In the genomic region with DNA sequence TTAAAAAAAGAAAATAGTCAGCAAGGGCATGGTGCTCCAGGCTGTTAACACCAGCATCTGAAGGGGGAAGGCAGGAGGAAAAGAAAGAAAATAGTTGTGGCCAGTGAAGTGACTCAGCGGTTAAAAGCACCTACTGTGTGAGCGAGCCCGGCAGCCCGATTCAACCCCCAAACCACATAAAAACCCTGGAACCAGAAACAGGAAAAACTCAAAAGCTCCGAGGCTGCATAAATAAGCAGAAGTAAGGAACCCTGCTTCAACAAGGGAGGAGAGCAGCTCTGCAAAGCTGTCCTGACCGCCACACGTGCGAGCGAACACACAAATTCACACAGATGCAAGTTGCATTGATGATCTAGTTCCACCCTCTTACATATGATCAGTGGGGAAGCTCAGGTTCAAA, we compare ENCODE assay signal across 1 mouse cellular context.
TF ChIP-seq lines count a peak whose summit lies in the region.

No protein-coding gene starts in this region.

TF ChIP-seq in MEL, 35 proteins besides CTCF, POLR2A, EP300 and RAD21:
- TF ChIP-seq MAX (IDR thresholded peaks at IDR 0.05; ENCODE audit: low read length) (no peak), ZMIZ1 (IDR thresholded peaks at IDR 0.05; ENCODE audit: low read depth, low read length) (no peak), TAL1 (IDR thresholded peaks at IDR 0.05; ENCODE audit: low read length) (no peak), ZKSCAN1 (IDR thresholded peaks at IDR 0.05; ENCODE audit: low read depth, low read length) (0 out of 2 replicates have a peak, but pooled peaks have one; percentile 32)
